Mouse (Mus musculus) C2C12 (cell line): ENCODE measurements around the gene Mtch2. TPM values are rescaled to one million over a fixed set of nuclear protein-coding genes. Genes with fewer than 3 reads are reported as not detected.

Experiments
- H3K27me3 ChIP-seq: one replicate; pipeline ENCODE4 v1.6.1; 2011; ENCODE audit not compliant: control insufficient read depth, insufficient read depth, insufficient read length
- H3K36me3 ChIP-seq: one replicate; pipeline ENCODE4 v1.6.1; 2011; ENCODE audit not compliant: control insufficient read depth, insufficient read depth
- H3K4me3 ChIP-seq: one replicate; pipeline ENCODE4 v1.5.1; 2011; ENCODE audit warnings: mild to moderate bottlenecking, control low read depth; ENCODE audit not compliant: poor library complexity, insufficient read depth, severe bottlenecking
- H3K79me2 ChIP-seq: one replicate; pipeline ENCODE4 v1.6.1; 2011; ENCODE audit not compliant: control insufficient read depth, insufficient read depth
- H3K79me3 ChIP-seq: one replicate; pipeline ENCODE4 v1.6.1; 2011; ENCODE audit warnings: low read depth, control low read depth
- H3ac ChIP-seq: one replicate; pipeline ENCODE3; 2011; ENCODE audit warnings: low read depth; ENCODE audit not compliant: control insufficient read depth, insufficient read length
- CEBPB ChIP-seq: IDR thresholded peaks from one replicate; pipeline ENCODE4 v1.6.1; 2011; ENCODE audit warnings: low read depth, mild to moderate bottlenecking, control low read depth, moderate library complexity
- CTCF ChIP-seq: IDR thresholded peaks from one replicate; pipeline ENCODE4 v1.5.1; 2011; ENCODE audit not compliant: control insufficient read depth, insufficient read depth, insufficient read length
- FOSL1 ChIP-seq: IDR thresholded peaks from one replicate; pipeline ENCODE4 v1.8.0; 2011; ENCODE audit warnings: mild to moderate bottlenecking, low read length; ENCODE audit not compliant: poor library complexity, insufficient read depth, severe bottlenecking
- MAX ChIP-seq: IDR thresholded peaks from one replicate; pipeline ENCODE4 v1.6.1; 2011; ENCODE audit warnings: mild to moderate bottlenecking, control low read depth
- MYOD1 ChIP-seq: IDR thresholded peaks from one replicate; pipeline ENCODE4 v1.6.1; 2011; ENCODE audit warnings: low read depth; ENCODE audit not compliant: control insufficient read depth, insufficient read length
- MYOG ChIP-seq: IDR thresholded peaks from one replicate; pipeline ENCODE4 v1.6.1; 2011; ENCODE audit not compliant: control insufficient read depth, insufficient read length; ENCODE audit errors: extremely low read depth
- USF1 ChIP-seq: IDR thresholded peaks from one replicate; pipeline ENCODE4 v1.6.1; 2011; ENCODE audit warnings: low read depth, mild to moderate bottlenecking, control low read depth, moderate library complexity
- long read RNA-seq, 2 experiments: library from polyadenylated mRNA; unstranded; transcript quantifications; one replicate each; pipeline ENCODE4 v2.0.0; 2019 to 2020
- polyA plus RNA-seq: library from polyadenylated mRNA; unstranded; fragments of >200 nt; fragmentation: generic; extraction: Trizol; gene quantifications from one replicate; pipeline ENCODE4 v1.2.1, GENCODE M21; 2012; ENCODE audit warnings: missing spikeins

The Mtch2 gene
- 146 TPM for polyA plus RNA-seq
- long read RNA-seq, experiment 1, transcript Mtch2-205 (13 exons, 2,596 nt), result major isoform, 212 of 262 reads
- long read RNA-seq, experiment 1, partial matches to known transcripts, result 9 of 262 reads
- long read RNA-seq, experiment 1, other reads (novel, unspliced or antisense), result 37 of 262 reads
- long read RNA-seq, experiment 2, transcript Mtch2-202 (12 exons, 2,281 nt), result minor isoform, 8 of 484 reads
- long read RNA-seq, experiment 2, transcript Mtch2-205 (13 exons, 2,596 nt), result major isoform, 420 of 484 reads
- long read RNA-seq, experiment 2, partial matches to known transcripts, result 2 of 484 reads
- long read RNA-seq, experiment 2, other reads (novel, unspliced or antisense), result 51 of 484 reads

DNA sequence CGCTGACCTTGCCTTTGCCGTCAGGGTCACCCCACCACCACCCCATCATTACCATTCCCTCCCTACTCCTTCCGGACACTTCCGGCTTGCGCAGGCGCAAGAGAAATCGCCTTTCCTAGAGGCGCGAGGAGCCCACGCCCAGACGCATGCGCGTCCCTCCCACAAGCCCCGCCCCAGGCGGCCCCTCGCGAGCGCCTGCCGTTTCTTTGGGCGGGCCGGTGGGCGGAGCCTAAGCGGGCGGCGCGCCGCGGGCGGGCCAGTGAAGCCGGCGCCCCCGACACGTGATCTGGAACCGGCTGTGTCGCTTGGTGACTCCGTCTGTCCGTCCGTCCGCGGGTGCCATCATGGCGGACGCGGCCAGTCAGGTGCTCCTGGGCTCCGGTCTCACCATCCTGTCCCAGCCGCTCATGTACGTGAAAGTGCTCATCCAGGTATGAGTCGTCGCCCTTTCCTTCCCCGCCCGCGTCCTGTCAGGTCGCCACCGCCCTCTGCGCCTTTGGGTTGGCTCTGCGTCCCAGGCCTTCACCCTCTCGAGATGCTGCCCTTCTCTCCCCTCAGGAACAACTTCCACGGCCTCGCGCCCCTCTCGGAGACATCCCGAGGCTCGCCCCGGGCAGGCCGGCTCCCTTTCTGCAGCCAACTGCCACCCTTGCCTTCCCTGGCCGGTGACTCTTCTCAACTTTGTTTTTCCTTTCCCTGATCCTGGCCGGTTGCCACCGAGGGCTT, at the start of gene Mtch2:
Mtch2 (plus strand) TSS at position 201 of the 726 bp plus-strand sequence.
- TF ChIP-seq USF1 (peak; percentile 87), CTCF (no peak), CEBPB (no peak), FOSL1 (no peak), MAX (peak; percentile 66)
- Histone ChIP-seq H3K36me3 (peaks cover 31% of the 10 kb centered on the region), H3ac (peak within 1 kb of the TSS; percentile 79), H3K79me2 (peaks cover 45% of the 10 kb centered on the region), H3K27me3 (no peaks in the 10 kb centered on the region), H3K4me3 (peak within 1 kb of the TSS; percentile 92), H3K79me3 (peaks cover 39% of the 10 kb centered on the region)

DNA sequence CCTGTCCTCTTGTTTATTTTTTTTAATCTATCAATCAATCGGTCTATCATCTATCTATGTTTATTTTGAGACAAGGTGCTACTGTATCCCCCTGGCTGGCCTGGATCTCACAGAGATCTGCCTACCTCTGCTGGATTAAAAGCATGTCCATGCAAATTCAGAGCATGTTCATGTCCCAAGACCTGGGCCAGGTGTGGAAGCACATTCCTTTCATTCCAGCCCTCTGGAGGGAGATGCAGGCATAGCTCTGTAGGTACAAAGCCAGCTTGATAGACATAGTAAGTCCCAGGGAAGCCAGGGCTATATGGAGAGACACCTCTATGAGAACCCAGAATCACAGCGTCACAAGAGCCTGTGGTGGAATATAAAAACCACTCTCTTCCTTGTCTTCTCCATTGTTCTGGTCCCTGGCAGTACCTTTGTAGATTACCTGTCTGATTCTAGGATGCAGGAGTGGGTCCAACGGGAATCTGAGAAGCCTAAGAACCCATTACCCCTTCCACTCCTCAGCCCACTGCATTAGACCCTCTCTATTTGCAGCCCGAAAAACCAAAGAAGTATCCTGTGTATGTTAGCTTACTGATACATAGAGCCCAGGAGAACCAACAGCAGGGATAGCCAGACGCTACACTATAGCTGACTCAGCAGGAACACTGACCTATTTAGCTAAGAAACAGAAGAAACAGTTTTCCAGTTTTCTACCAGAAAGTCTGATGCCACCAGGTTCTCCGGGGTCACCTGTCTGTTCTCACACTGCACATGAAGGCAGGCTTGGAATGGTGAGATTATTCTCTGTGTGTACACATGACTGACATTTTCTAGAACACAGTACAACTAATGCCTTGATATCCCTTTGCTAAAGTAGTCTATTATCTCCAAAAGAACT, 38.5 kb upstream of the Mtch2 start:
- no peak for TF ChIP-seq FOSL1
- no peak for TF ChIP-seq CTCF
- no peak for TF ChIP-seq MYOD1
- no peak for TF ChIP-seq CEBPB
- TF ChIP-seq MYOG, result no peak
- TF ChIP-seq MAX, result no peak
- TF ChIP-seq USF1, result no peak
- no peaks in the 10 kb centered on the region for H3K36me3 ChIP-seq
- H3K27me3 ChIP-seq, result no peaks in the 10 kb centered on the region
- no peaks in the 10 kb centered on the region for H3K79me3 ChIP-seq
- no peak overlapping the region for H3ac ChIP-seq
- H3K79me2 ChIP-seq, result no peaks in the 10 kb centered on the region
- H3K4me3 ChIP-seq, result no peak overlapping the region

DNA sequence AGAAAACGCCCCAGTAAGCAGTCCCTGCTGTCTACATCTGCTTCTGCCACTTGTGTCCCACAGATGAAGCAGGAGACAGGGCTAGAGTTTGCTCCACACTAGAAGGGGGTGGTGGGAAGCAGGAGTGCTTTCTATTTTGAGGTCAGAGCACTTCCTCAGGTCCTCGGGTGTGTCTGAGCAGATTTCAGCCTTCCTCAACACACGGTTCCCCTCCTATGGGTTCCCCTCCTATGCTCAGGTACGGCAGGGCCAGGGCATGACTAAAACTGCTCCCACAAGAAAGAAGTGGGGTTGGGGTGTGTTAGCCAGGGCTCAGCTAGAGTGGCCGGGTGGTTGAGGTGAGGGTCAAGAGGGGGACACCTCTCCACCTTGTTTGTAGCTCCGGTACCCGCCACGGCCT, 36.2 kb upstream of the Mtch2 start:
- Histone ChIP-seq H3K36me3 (no peaks in the 10 kb centered on the region), H3ac (no peak overlapping the region), H3K79me2 (no peaks in the 10 kb centered on the region), H3K79me3 (no peaks in the 10 kb centered on the region), H3K27me3 (no peaks in the 10 kb centered on the region), H3K4me3 (no peak overlapping the region)
- TF ChIP-seq USF1, result no peak
- no peak for TF ChIP-seq CTCF
- no peak for TF ChIP-seq CEBPB

DNA sequence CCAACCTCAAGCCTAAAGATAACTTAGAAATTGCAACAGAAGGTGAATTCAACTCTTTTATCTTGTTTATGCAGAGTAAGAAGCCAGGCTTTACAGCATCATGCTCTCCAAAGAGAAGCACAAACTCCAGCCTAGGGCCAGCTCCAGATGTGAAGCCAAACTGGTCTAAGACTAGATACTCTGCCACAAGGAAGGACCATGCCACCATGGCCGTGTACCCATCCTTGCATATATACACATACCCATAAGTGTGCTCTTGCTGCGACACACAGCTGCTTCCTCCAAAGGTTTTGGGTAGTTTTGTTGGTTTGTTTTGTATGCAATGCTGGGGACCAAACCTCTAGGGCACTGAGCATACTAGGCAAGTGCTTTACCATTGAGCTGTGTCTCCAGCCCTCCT, 31.7 kb upstream of the Mtch2 start:
- no peak overlapping the region for H3ac ChIP-seq
- H3K4me3 ChIP-seq, result no peak overlapping the region
- H3K36me3 ChIP-seq, result no peaks in the 10 kb centered on the region
- H3K79me3 ChIP-seq, result no peaks in the 10 kb centered on the region
- no peaks in the 10 kb centered on the region for H3K27me3 ChIP-seq
- no peak for TF ChIP-seq CEBPB
- no peak for TF ChIP-seq FOSL1
- TF ChIP-seq USF1, result no peak
- TF ChIP-seq MAX, result no peak
- TF ChIP-seq MYOD1, result no peak
- H3K79me2 ChIP-seq, result no peaks in the 10 kb centered on the region

DNA sequence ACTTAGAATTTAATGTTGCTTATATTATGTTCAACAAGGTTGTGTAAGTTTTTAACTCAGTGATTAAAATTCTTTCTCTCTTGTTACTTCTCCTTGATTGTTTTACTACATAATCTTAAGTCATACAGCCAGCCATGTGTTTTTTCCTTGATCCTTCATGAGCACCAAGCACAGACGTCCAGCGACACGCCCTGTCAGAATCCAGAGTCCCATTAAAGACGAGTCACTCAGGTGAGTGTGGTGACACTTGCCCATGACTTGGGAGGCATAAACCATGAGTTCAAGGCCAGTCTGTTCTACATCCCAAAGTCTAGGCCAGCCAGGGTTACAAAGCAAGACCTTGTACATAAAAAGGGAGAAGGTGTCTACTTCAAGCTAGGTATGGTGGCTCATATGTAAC, 30.8 kb upstream of the Mtch2 start:
- H3K79me3 ChIP-seq, result no peaks in the 10 kb centered on the region
- H3K27me3 ChIP-seq, result no peaks in the 10 kb centered on the region
- H3ac ChIP-seq, result no peak overlapping the region
- H3K4me3 ChIP-seq, result no peak overlapping the region
- H3K79me2 ChIP-seq, result no peaks in the 10 kb centered on the region
- TF ChIP-seq MYOD1, result no peak
- no peak for TF ChIP-seq MYOG
- TF ChIP-seq USF1, result no peak
- TF ChIP-seq CEBPB, result no peak
- no peak for TF ChIP-seq FOSL1
- TF ChIP-seq CTCF, result no peak
- TF ChIP-seq MAX, result no peak
- no peaks in the 10 kb centered on the region for H3K36me3 ChIP-seq
